Mouse (Mus musculus): Measurements from ENCODE around the gene Stk39.

- TF ChIP-seq GATA1 (IDR thresholded peaks at IDR 0.05; ENCODE audit: low read length): no peak
- no peak for TF ChIP-seq TAL1 (IDR thresholded peaks at IDR 0.05; ENCODE audit: low read length)
Measured at GRCm38 (mm10) chr2:68439614-68440013, 32.5 kb downstream of the Stk39 start.

Measured in erythroblast, embryonic 14.5 days (primary cell).